Mouse (Mus musculus) E14TG2a.4 (cell line): ENCODE measurements around the gene Arhgef11.

Experiments
- H3K27me3 ChIP-seq: 2 replicates; pipeline ENCODE4 v1.6.1; 2014; ENCODE audit warnings: low read length, control low read depth; ENCODE audit not compliant: insufficient read depth
- H3K36me3 ChIP-seq: 2 replicates; pipeline ENCODE4 v1.6.1; 2014; ENCODE audit warnings: low read length, control low read depth; ENCODE audit not compliant: insufficient read depth
- H3K4me1 ChIP-seq: replicated peaks from 2 replicates; pipeline ENCODE4 v1.6.1; 2014; ENCODE audit warnings: low read depth, low read length, control low read depth
- H3K4me3 ChIP-seq: replicated peaks from 2 replicates; pipeline ENCODE4 v1.5.1; 2014; ENCODE audit warnings: mild to moderate bottlenecking, low read length
- H3K9me3 ChIP-seq: 2 replicates; pipeline ENCODE4 v1.6.1; 2014; ENCODE audit warnings: low read length, control low read depth
- CTCF ChIP-seq: conservative IDR thresholded peaks from 2 replicates; pipeline ENCODE4 v1.5.1; 2014; ENCODE audit warnings: low read length
- NANOG ChIP-seq: IDR thresholded peaks from 2 replicates; pipeline ENCODE4 v1.6.1; 2014; ENCODE audit warnings: borderline replicate concordance, low read length, mixed read lengths
- POU5F1 ChIP-seq: IDR thresholded peaks from 2 replicates; pipeline ENCODE4 v1.6.1; 2014; ENCODE audit warnings: low read length, borderline replicate concordance

Gene Arhgef11

DNA sequence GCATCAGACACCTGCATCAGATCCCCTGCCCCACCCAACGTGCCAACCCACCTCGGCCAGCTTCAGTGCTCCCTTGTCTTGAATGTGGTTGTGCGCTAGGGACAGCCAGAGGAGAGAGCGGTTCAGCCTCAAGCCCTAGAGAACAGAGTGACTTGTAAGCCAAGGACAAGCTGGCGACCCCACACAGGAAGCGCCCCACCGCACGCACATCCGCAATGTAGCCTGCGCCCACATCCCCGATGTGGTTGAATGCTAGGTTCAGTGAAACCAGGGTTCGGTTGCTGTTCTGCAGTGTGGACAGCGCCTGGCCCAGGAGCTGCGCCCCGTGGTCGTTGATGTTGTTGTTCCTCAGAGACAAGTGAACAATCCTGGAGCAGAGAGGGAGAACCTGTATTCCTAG lies 125.4 kb downstream of the Arhgef11 start:
- H3K9me3 ChIP-seq, result no peaks in the 10 kb centered on the region
- peak overlapping the region; percentile 29; the same call in 1 of the 2 replicates for H3K4me3 ChIP-seq
- TF ChIP-seq CTCF (no peak), POU5F1 (no peak), NANOG (no peak)
- H3K4me1 ChIP-seq, result peaks cover 21% of the 10 kb centered on the region
- H3K27me3 ChIP-seq, result peaks cover 25% of the 10 kb centered on the region
- peaks cover 11% of the 10 kb centered on the region for H3K36me3 ChIP-seq

- H3K4me3 ChIP-seq, result no peak overlapping the region
- H3K9me3 ChIP-seq, result no peaks in the 10 kb centered on the region
- H3K27me3 ChIP-seq, result peaks cover 36% of the 10 kb centered on the region
- peaks cover under 1% of the 10 kb centered on the region; the same call in 1 of the 2 replicates for H3K36me3 ChIP-seq
- TF ChIP-seq CTCF (no peak), NANOG (no peak), POU5F1 (no peak)
- H3K4me1 ChIP-seq, result peaks cover 26% of the 10 kb centered on the region
These were observed 126.6 kb downstream of the Arhgef11 start for GRCm38 (mm10) chr3:87743927-87744326.

GRCm38 (mm10) chr3:87745036-87745659 lies 127.8 kb downstream of the Arhgef11 start:
- H3K4me1 ChIP-seq, result peaks cover 26% of the 10 kb centered on the region
- peaks cover 46% of the 10 kb centered on the region for H3K27me3 ChIP-seq
- no peaks in the 10 kb centered on the region for H3K9me3 ChIP-seq
- TF ChIP-seq CTCF (no peak), POU5F1 (no peak), NANOG (no peak)
- no peak overlapping the region for H3K4me3 ChIP-seq
- H3K36me3 ChIP-seq, result no peaks in the 10 kb centered on the region

DNA sequence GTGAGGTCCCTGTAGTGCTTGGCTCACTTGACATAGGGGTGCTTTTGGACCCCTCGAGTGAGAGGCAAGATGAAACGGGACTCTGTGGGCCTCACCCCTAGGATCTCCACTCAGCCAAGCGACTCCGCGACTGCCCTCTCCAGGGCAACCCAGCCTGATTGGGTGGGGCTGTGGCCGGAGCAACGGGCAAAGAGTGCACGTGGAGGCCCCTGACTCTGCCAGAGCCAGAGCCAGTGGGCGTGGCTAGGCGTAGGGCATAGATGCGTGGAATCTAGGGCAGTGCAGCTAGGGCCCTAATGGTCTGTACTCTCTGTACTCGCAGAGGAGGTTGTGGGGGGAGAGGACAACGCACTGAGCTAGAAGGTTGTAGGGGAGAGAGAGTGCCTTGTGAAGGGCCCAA lies 131.1 kb downstream of the Arhgef11 start, which contains the start of gene Lrrc71:
TSS of gene Lrrc71 (minus strand) at position 195 of the 400 bp plus-strand sequence.
- H3K36me3 ChIP-seq, result no peaks in the 10 kb centered on the region
- H3K9me3 ChIP-seq, result no peaks in the 10 kb centered on the region
- TF ChIP-seq POU5F1 (no peak), NANOG (no peak), CTCF (no peak)
- peaks cover 32% of the 10 kb centered on the region for H3K4me1 ChIP-seq
- H3K4me3 ChIP-seq, result peak within 1 kb of the TSS; percentile 35; the same call in 1 of the 2 replicates
- peaks cover 72% of the 10 kb centered on the region for H3K27me3 ChIP-seq

DNA sequence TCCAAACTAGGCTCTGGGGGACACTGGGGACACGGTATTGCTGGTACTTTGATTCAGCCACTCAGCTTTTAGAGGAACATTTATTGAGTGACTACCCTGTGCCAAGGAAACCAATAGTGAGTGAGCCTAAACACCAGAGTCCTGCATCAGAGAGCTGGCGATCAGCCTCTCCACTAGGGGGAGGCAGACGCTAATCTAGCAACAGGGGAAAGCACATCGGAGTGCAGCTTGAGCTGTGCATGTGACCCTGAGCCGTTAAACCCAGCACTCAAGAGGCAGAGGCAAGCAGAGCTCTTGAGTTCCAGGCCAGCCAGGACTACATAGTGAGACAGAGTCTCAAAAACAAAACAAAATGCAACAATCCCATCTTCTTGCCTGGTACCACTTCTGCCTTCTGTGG lies 131.7 kb downstream of the Arhgef11 start:
- H3K4me1 ChIP-seq, result peaks cover 37% of the 10 kb centered on the region
- H3K27me3 ChIP-seq, result peaks cover 78% of the 10 kb centered on the region
- no peaks in the 10 kb centered on the region for H3K36me3 ChIP-seq
- TF ChIP-seq POU5F1 (no peak), NANOG (no peak), CTCF (peak; percentile 72)
- H3K4me3 ChIP-seq, result peak overlapping the region; percentile 35; the same call in 1 of the 2 replicates
- no peaks in the 10 kb centered on the region for H3K9me3 ChIP-seq

- TF ChIP-seq POU5F1 (no peak), NANOG (no peak), CTCF (no peak)
- no peak overlapping the region for H3K4me3 ChIP-seq
- peaks cover 36% of the 10 kb centered on the region for H3K4me1 ChIP-seq
- peaks cover 88% of the 10 kb centered on the region for H3K27me3 ChIP-seq
- no peaks in the 10 kb centered on the region for H3K36me3 ChIP-seq
- H3K9me3 ChIP-seq, result no peaks in the 10 kb centered on the region
These were observed 132.6 kb downstream of the Arhgef11 start for GRCm38 (mm10) chr3:87749977-87750376.

DNA sequence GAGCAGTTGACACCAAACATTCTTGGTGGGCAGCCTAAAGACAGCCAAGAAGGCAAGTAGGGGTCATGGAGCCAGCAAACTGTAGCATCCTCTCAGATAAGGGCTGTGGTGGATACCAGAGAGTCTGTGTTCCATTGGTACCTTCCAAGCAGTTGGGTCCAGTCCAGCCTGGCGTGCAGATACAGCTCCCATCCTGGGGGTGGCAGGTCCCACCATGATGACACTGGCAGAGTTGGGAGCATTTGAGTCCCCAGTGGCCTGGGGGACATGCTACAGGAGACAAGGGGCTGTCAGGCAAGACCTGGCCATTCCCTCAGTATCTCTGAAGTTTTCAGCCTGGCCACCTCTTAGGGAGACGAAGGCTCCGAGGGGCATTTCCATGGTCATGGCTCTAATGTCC lies 135.2 kb downstream of the Arhgef11 start:
- no peak overlapping the region for H3K4me3 ChIP-seq
- H3K27me3 ChIP-seq, result peaks cover 89% of the 10 kb centered on the region

GRCm38 (mm10) chr3:87753829-87754228 lies 136.5 kb downstream of the Arhgef11 start:
- H3K4me1 ChIP-seq, result peaks cover 40% of the 10 kb centered on the region
- H3K27me3 ChIP-seq, result peaks cover 86% of the 10 kb centered on the region
- H3K36me3 ChIP-seq, result no peaks in the 10 kb centered on the region
- H3K4me3 ChIP-seq, result no peak overlapping the region
- H3K9me3 ChIP-seq, result no peaks in the 10 kb centered on the region
- TF ChIP-seq CTCF, result no peak
- no peak for TF ChIP-seq NANOG
- no peak for TF ChIP-seq POU5F1

More for the DNA sequence above, 135.2 kb downstream of the Arhgef11 start:
- TF ChIP-seq CTCF (no peak), NANOG (no peak), POU5F1 (no peak)
- peaks cover 41% of the 10 kb centered on the region for H3K4me1 ChIP-seq
- H3K9me3 ChIP-seq, result no peaks in the 10 kb centered on the region
- H3K36me3 ChIP-seq, result no peaks in the 10 kb centered on the region

GRCm38 (mm10) chr3:87755964-87756363 lies 138.6 kb downstream of the Arhgef11 start:
- Histone ChIP-seq H3K36me3 (no peaks in the 10 kb centered on the region), H3K4me3 (peak overlapping the region; percentile 73), H3K9me3 (no peaks in the 10 kb centered on the region), H3K27me3 (peaks cover 78% of the 10 kb centered on the region), H3K4me1 (peaks cover 49% of the 10 kb centered on the region)
- TF ChIP-seq POU5F1 (no peak), CTCF (peak; percentile 60)
